Mouse (Mus musculus) neural tube, embryonic 15.5 days (tissue): ENCODE results near the gene Olfr720. TPM values are rescaled to one million over a fixed set of nuclear protein-coding genes. Genes with fewer than 3 reads are reported as not detected.

Experiments
- ATAC-seq: fragments of 200-750 bp; cut with Nextera tagmentation; 2 replicates; pipeline ENCODE4 v1.8.0; 2017; ENCODE audit warnings: mild to moderate bottlenecking, moderate TSS enrichment, moderate library complexity; ENCODE audit not compliant: low FRiP score
- H3K27ac ChIP-seq: fragments of 300-500 bp; sonication (generic); replicated peaks from 2 replicates; pipeline ENCODE4 v1.5.1; 2015; ENCODE audit warnings: mild to moderate bottlenecking, inconsistent platforms
- H3K27me3 ChIP-seq: fragments of 300-500 bp; sonication (generic); replicated peaks from 2 replicates; pipeline ENCODE4 v1.6.1; 2015; ENCODE audit warnings: inconsistent platforms
- H3K36me3 ChIP-seq: fragments of 300-500 bp; sonication (generic); 2 replicates; pipeline ENCODE4 v1.6.1; 2015; ENCODE audit warnings: inconsistent platforms
- H3K4me1 ChIP-seq: fragments of 300-500 bp; sonication (generic); 2 replicates; pipeline ENCODE4 v1.6.1; 2015; ENCODE audit warnings: inconsistent platforms
- H3K4me2 ChIP-seq: fragments of 300-500 bp; sonication (generic); 2 replicates; pipeline ENCODE4 v1.6.1; 2015; ENCODE audit warnings: inconsistent platforms, mild to moderate bottlenecking, moderate library complexity
- H3K4me3 ChIP-seq: fragments of 300-500 bp; sonication (generic); replicated peaks from 2 replicates; pipeline ENCODE4 v1.5.1; 2015; ENCODE audit warnings: mild to moderate bottlenecking, inconsistent platforms
- H3K9ac ChIP-seq: fragments of 300-500 bp; sonication (generic); replicated peaks from 2 replicates; pipeline ENCODE4 v1.6.1; 2015; ENCODE audit warnings: mild to moderate bottlenecking, inconsistent platforms
- H3K9me3 ChIP-seq: fragments of 300-500 bp; sonication (generic); replicated peaks from 2 replicates; pipeline ENCODE4 v1.6.1; 2016; ENCODE audit warnings: inconsistent platforms
- WGBS: fragments of 180-500 bp; shearing (Covaris S2); methylation state at CpG from one replicate; pipeline ENCODE4 v1.1.7; 2015; ENCODE audit warnings: mixed read lengths; 5-methylcytosine and 5-hydroxymethylcytosine counted together
- polyA plus RNA-seq: library from polyadenylated mRNA; unstranded; fragments of >200 nt; fragmentation: Nextera tagmentation; extraction: Ambion mirVana; gene quantifications from 2 replicates; pipeline ENCODE4 v1.2.1, GENCODE M21; 2015

Gene Olfr720
- polyA plus RNA-seq, result not detected in 2 replicates

DNA sequence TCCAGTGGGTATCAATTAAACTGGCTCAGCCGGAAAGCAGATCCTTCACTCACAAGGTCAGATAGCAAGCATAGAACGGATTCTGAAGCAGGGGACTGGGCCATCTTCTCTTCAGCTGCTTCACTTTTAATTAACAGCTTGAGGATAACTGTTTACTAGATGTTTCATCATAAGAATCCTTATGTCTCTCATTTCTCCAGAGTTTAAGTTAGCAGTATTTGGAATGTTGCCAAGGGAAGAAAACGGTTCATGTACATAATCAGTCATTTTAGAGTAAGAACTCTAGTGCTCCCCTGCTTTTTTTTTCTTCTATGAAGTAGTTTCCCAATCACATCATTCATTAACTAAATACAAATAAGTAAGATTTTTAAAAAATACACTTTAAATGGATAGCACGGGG, at the start of gene Olfr720:
TSS of gene Olfr720 (minus strand) at position 101 of the 400 bp plus-strand sequence.
- no peak within 1 kb of the TSS for H3K9ac ChIP-seq
- ATAC-seq, result no peak
- no peaks in the 10 kb centered on the region for H3K36me3 ChIP-seq
- no peak within 1 kb of the TSS for H3K4me2 ChIP-seq
- no peak within 1 kb of the TSS for H3K4me3 ChIP-seq
- H3K4me1 ChIP-seq, result no peaks in the 10 kb centered on the region
- no peaks in the 10 kb centered on the region for H3K9me3 ChIP-seq
- 84% methylated on average over 4 of the region's 4 CpGs for WGBS
- H3K27me3 ChIP-seq, result no peaks in the 10 kb centered on the region
- no peak within 1 kb of the TSS for H3K27ac ChIP-seq

Other genes starting within 250 kb of the Olfr720 start
- 3.2 and 3.3 TPM in 2 replicates for gene Atxn7, start 225.4 kb downstream of the Olfr720 start, polyA plus RNA-seq
- gene Thoc7, start 225.0 kb downstream of the Olfr720 start, polyA plus RNA-seq, result 187 and 210 TPM in 2 replicates
- gene Psmd6, start 65.9 kb downstream of the Olfr720 start, polyA plus RNA-seq, result 237 and 254 TPM in 2 replicates
- gene Olfr31, start 136.0 kb upstream of the Olfr720 start, polyA plus RNA-seq, result 0.04 TPM in 1 of 2 replicates, not detected in the other
- gene Il3ra, start 159.4 kb upstream of the Olfr720 start, polyA plus RNA-seq, result 2.9 and 4.3 TPM in 2 replicates
- gene Olfr721-ps1, start 214.5 kb upstream of the Olfr720 start, polyA plus RNA-seq, result not detected in 2 replicates